Mouse (Mus musculus) limb, embryonic 14.5 days (tissue): ENCODE data around the gene Col23a1. TPM values are rescaled to one million over a fixed set of nuclear protein-coding genes. Genes with fewer than 3 reads are reported as not detected.

Experiments
- ATAC-seq: fragments of 200-750 bp; cut with Nextera tagmentation; 2 replicates; pipeline ENCODE4 v1.8.0; 2017; ENCODE audit warnings: low read depth, moderate number of reproducible peaks, moderate TSS enrichment; ENCODE audit not compliant: low FRiP score
- DNase-seq: peaks from one replicate; pipeline ENCODE4 v3.0.0-alpha.2; 2015; ENCODE audit warnings: low spot score
- H3K27ac ChIP-seq: fragments of 300-500 bp; sonication (generic); replicated peaks from 2 replicates; pipeline ENCODE4 v1.5.1; 2014; ENCODE audit warnings: low read depth, mild to moderate bottlenecking, low read length, moderate library complexity, mixed read lengths
- H3K27me3 ChIP-seq: fragments of 300-500 bp; sonication (generic); 2 replicates; pipeline ENCODE4 v1.6.1; 2014; ENCODE audit warnings: low read length, mixed read lengths; ENCODE audit not compliant: control insufficient read depth, insufficient read depth
- H3K36me3 ChIP-seq: fragments of 300-500 bp; sonication (generic); 2 replicates; pipeline ENCODE4 v1.6.1; 2014; ENCODE audit warnings: mild to moderate bottlenecking, low read length, moderate library complexity, mixed read lengths; ENCODE audit not compliant: control insufficient read depth, insufficient read depth
- H3K4me1 ChIP-seq: fragments of 300-500 bp; sonication (generic); 2 replicates; pipeline ENCODE4 v1.6.1; 2014; ENCODE audit warnings: antibody characterized with exemption, low read length, mixed read lengths; ENCODE audit not compliant: control insufficient read depth, insufficient read depth
- H3K4me2 ChIP-seq: fragments of 300-500 bp; sonication (generic); replicated peaks from 2 replicates; pipeline ENCODE4 v1.6.1; 2014; ENCODE audit warnings: low read depth, mild to moderate bottlenecking, low read length, moderate library complexity; ENCODE audit not compliant: severe bottlenecking
- H3K4me3 ChIP-seq: fragments of 300-500 bp; sonication (generic); replicated peaks from 2 replicates; pipeline ENCODE4 v1.5.1; 2014; ENCODE audit warnings: low read length
- H3K9ac ChIP-seq: fragments of 300-500 bp; sonication (generic); 2 replicates; pipeline ENCODE4 v1.6.1; 2014; ENCODE audit warnings: mild to moderate bottlenecking, low read depth, low read length, moderate library complexity; ENCODE audit not compliant: severe bottlenecking
- H3K9me3 ChIP-seq: fragments of 300-500 bp; sonication (generic); 2 replicates; pipeline ENCODE4 v1.6.1; 2016; ENCODE audit warnings: low read length; ENCODE audit not compliant: control insufficient read depth
- POLR2A ChIP-seq: fragments of 200-500 bp; IDR thresholded peaks from 2 replicates; pipeline ENCODE4 v1.8.0; 2012; ENCODE audit warnings: inconsistent platforms, mild to moderate bottlenecking, moderate library complexity, borderline replicate concordance; ENCODE audit not compliant: insufficient read depth, insufficient read length; ENCODE audit errors: extremely low read depth
- WGBS: fragments of 180-500 bp; shearing (Covaris S2); extraction: QIAGEN DNeasy Blood & Tissue Kit; methylation state at CpG from one replicate; pipeline ENCODE4 v1.1.7; 2014; 5-methylcytosine and 5-hydroxymethylcytosine counted together
- polyA plus RNA-seq, 2 experiments: library from polyadenylated mRNA; depleted of rRNA in 1 of 2; stranded (reverse) in 1 of 2; unstranded in 1 of 2; fragments of >200 nt; fragmentation: Nextera tagmentation in 1 of 2; extraction: Ambion mirVana in 1 of 2; gene quantifications; 2 replicates each; pipeline versions ENCODE4 v1.2.1 to v1.2.3; 2012 to 2014

The Col23a1 gene
- polyA plus RNA-seq, 2 experiments: 28.0 to 29.4 TPM

- no peak for TF ChIP-seq POLR2A
- H3K27ac ChIP-seq: no peak overlapping the region
- peaks cover 9% of the 10 kb centered on the region for H3K4me1 ChIP-seq
- H3K36me3 ChIP-seq: peaks cover 9% of the 10 kb centered on the region; the same call in 1 of the 2 replicates
- no peaks in the 10 kb centered on the region for H3K27me3 ChIP-seq
- H3K9ac ChIP-seq: no peak overlapping the region
- peak; percentile 84 for DNase-seq
- no peak overlapping the region for H3K4me2 ChIP-seq
- no peak overlapping the region for H3K4me3 ChIP-seq
- 5% methylated on average over 4 of the region's 4 CpGs for WGBS
- ATAC-seq: no peak
- H3K9me3 ChIP-seq: no peaks in the 10 kb centered on the region
Measured at GRCm38 (mm10) chr11:51617693-51618092, 328.0 kb downstream of the Col23a1 start.

GRCm38 (mm10) chr11:51618894-51619408 is 329.2 kb downstream of the Col23a1 start:
- WGBS: 51% methylated on average over 8 of the region's 8 CpGs
- Histone ChIP-seq H3K27me3 (no peaks in the 10 kb centered on the region), H3K9ac (no peak overlapping the region), H3K36me3 (peaks cover 21% of the 10 kb centered on the region), H3K4me2 (peak overlapping the region; percentile 44), H3K4me3 (peak overlapping the region; percentile 81), H3K27ac (no peak overlapping the region), H3K9me3 (no peaks in the 10 kb centered on the region), H3K4me1 (peaks cover 9% of the 10 kb centered on the region)
- no peak; the same call in 1 of the 2 replicates for ATAC-seq
- no peak for TF ChIP-seq POLR2A
- no peak for DNase-seq

- peak within 1 kb of the TSS; percentile 76 for H3K9ac ChIP-seq
- ATAC-seq: peak; percentile 94
Measured at GRCm38 (mm10) chr11:51619409-51620060, 329.8 kb downstream of the Col23a1 start, which contains the start of gene Nhp2. TSS of gene Nhp2 (plus strand) at chr11:51619735.

GRCm38 (mm10) chr11:51620084-51620483 is 330.4 kb downstream of the Col23a1 start:
- peak overlapping the region; percentile 81 for H3K4me3 ChIP-seq
- no peaks in the 10 kb centered on the region for H3K27me3 ChIP-seq
- WGBS: 1% methylated on average over 11 of the region's 11 CpGs
- ATAC-seq (no peak), DNase-seq (no peak)
- H3K4me1 ChIP-seq: peaks cover 9% of the 10 kb centered on the region
- no peaks in the 10 kb centered on the region for H3K9me3 ChIP-seq
- peak overlapping the region; percentile 70 for H3K4me2 ChIP-seq
- H3K27ac ChIP-seq: peak overlapping the region; percentile 44; the same call in 1 of the 2 replicates
- TF ChIP-seq POLR2A: no peak
- peak overlapping the region; percentile 76 for H3K9ac ChIP-seq
- H3K36me3 ChIP-seq: peaks cover 33% of the 10 kb centered on the region

More at GRCm38 (mm10) chr11:51619409-51620060, 329.8 kb downstream of the Col23a1 start, which contains the start of gene Nhp2:
- Histone ChIP-seq H3K27me3 (no peaks in the 10 kb centered on the region), H3K4me1 (peaks cover 9% of the 10 kb centered on the region), H3K4me2 (peak within 1 kb of the TSS; percentile 70), H3K4me3 (peak within 1 kb of the TSS; percentile 81), H3K9me3 (no peaks in the 10 kb centered on the region), H3K36me3 (peaks cover 27% of the 10 kb centered on the region), H3K27ac (peak within 1 kb of the TSS; percentile 44; the same call in 1 of the 2 replicates)
- WGBS: 1% methylated on average over 51 of the region's 51 CpGs
- 0 out of 2 replicates have a peak, but pooled peaks have one; percentile 16 for TF ChIP-seq POLR2A
- DNase-seq: peak; percentile 98

- Histone ChIP-seq H3K4me1 (peaks cover 9% of the 10 kb centered on the region), H3K4me3 (no peak overlapping the region; the same call in 1 of the 2 replicates), H3K36me3 (peaks cover 48% of the 10 kb centered on the region), H3K27me3 (no peaks in the 10 kb centered on the region), H3K9ac (no peak overlapping the region), H3K4me2 (no peak overlapping the region), H3K27ac (no peak overlapping the region), H3K9me3 (no peaks in the 10 kb centered on the region)
- DNase-seq (no peak), ATAC-seq (no peak)
- no peak for TF ChIP-seq POLR2A
- 96% methylated on average over 2 of the region's 2 CpGs for whole genome bisulfite sequencing
Measured at GRCm38 (mm10) chr11:51621776-51622175, 332.1 kb downstream of the Col23a1 start.
